Mouse (Mus musculus) CD4-positive naive resting alpha-beta T cell, adult 57 days (primary cell): ENCODE results near the gene Lypd9. TPM values are rescaled to one million over a fixed set of nuclear protein-coding genes. Genes with fewer than 3 reads are reported as not detected.

Experiments used
- total RNA-seq: library from RNA; stranded (reverse); gene quantifications from one replicate; pipeline ENCODE4 v1.2.4, GENCODE M21; 2023

Gene Lypd9
- not detected for total RNA-seq

GRCm38 (mm10) chr11:58452759-58453158, at the start of gene Lypd9:
Gene Lypd9 (minus strand): TSS chr11:58452923.

GRCm38 (mm10) chr11:58502472-58502871, 49.7 kb upstream of the Lypd9 start, which contains the start of gene Olfr331:
Gene Olfr331 (minus strand): TSS chr11:58502572.

GRCm38 (mm10) chr11:58492455-58492854, 39.7 kb upstream of the Lypd9 start, which contains the start of gene Olfr332:
Gene Olfr332 (minus strand): TSS chr11:58492555.

GRCm38 (mm10) chr11:58462170-58462569, 9.4 kb upstream of the Lypd9 start, which contains the start of gene Olfr30:
Gene Olfr30 (minus strand): TSS chr11:58462270.

GRCm38 (mm10) chr11:58432259-58432658, 20.5 kb downstream of the Lypd9 start, which contains the start of gene Gm12253:
Gene Gm12253 (plus strand): TSS chr11:58432559.

GRCm38 (mm10) chr11:58420815-58421214, 31.9 kb downstream of the Lypd9 start, which contains the start of gene 1810065E05Rik:
Gene 1810065E05Rik (plus strand): TSS chr11:58421111.

Other genes starting within 250 kb of the Lypd9 start
- gene 4930438A08Rik, start 178.1 kb downstream of the Lypd9 start, total RNA-seq = not detected
- 33.3 TPM for gene Zfp692, start 145.9 kb downstream of the Lypd9 start, total RNA-seq
- 40.5 TPM for gene Zfp672, start 122.6 kb downstream of the Lypd9 start, total RNA-seq
- 21.3 TPM for gene Sh3bp5l, start 122.2 kb downstream of the Lypd9 start, total RNA-seq
- gene Lypd8, start 73.9 kb downstream of the Lypd9 start, total RNA-seq = not detected
- gene 1810065E05Rik, start 31.8 kb downstream of the Lypd9 start, total RNA-seq = not detected
- gene Gm12253, start 20.4 kb downstream of the Lypd9 start, total RNA-seq = not detected
- gene Olfr30, start 9.3 kb upstream of the Lypd9 start, total RNA-seq = not detected
- gene Olfr332, start 39.6 kb upstream of the Lypd9 start, total RNA-seq = not detected
- not detected for gene Olfr331, start 49.6 kb upstream of the Lypd9 start, total RNA-seq
- gene Olfr330, start 81.9 kb upstream of the Lypd9 start, total RNA-seq = not detected
- not detected for gene Olfr329-ps, start 93.5 kb upstream of the Lypd9 start, total RNA-seq
- 0.53 TPM for gene Olfr328, start 102.7 kb upstream of the Lypd9 start, total RNA-seq
- gene Olfr224, start 117.6 kb upstream of the Lypd9 start, total RNA-seq = not detected
- gene Olfr325, start 124.8 kb upstream of the Lypd9 start, total RNA-seq = not detected
- gene Olfr324, start 142.2 kb upstream of the Lypd9 start, total RNA-seq = not detected
- not detected for gene 2210407C18Rik, start 163.2 kb upstream of the Lypd9 start, total RNA-seq
- gene Olfr323, start 177.6 kb upstream of the Lypd9 start, total RNA-seq = not detected
- not detected for gene Trim58, start 187.5 kb upstream of the Lypd9 start, total RNA-seq
- gene Olfr322, start 205.9 kb upstream of the Lypd9 start, total RNA-seq = not detected
- gene Olfr320, start 228.2 kb upstream of the Lypd9 start, total RNA-seq = not detected
- not detected for gene Olfr319, start 246.2 kb upstream of the Lypd9 start, total RNA-seq